Mouse (Mus musculus): Measurements from ENCODE around the gene Hist2h3b. TPM values are rescaled to one million over a fixed set of nuclear protein-coding genes. Genes with fewer than 3 reads are reported as not detected.
"Not testable (repeated sequence)": the region's sequence is repeated elsewhere in the genome, so short reads cannot be mapped to it uniquely, and the experiment has no call there.

Gene Hist2h3b
- total RNA-seq, 2 experiments from 2014 or later: 37.9 to 43.2 TPM

- DNase-seq (ENCODE audit: low spot score in 2 of 2): not testable (repeated sequence)
These were observed 29.3 kb upstream of the Hist2h3b start, which contains the start of gene Hist2h3c2 for GRCm38 (mm10) chr3:96238954-96239793. Hist2h3c2 (minus strand) TSS chr3:96239127.

DNA sequence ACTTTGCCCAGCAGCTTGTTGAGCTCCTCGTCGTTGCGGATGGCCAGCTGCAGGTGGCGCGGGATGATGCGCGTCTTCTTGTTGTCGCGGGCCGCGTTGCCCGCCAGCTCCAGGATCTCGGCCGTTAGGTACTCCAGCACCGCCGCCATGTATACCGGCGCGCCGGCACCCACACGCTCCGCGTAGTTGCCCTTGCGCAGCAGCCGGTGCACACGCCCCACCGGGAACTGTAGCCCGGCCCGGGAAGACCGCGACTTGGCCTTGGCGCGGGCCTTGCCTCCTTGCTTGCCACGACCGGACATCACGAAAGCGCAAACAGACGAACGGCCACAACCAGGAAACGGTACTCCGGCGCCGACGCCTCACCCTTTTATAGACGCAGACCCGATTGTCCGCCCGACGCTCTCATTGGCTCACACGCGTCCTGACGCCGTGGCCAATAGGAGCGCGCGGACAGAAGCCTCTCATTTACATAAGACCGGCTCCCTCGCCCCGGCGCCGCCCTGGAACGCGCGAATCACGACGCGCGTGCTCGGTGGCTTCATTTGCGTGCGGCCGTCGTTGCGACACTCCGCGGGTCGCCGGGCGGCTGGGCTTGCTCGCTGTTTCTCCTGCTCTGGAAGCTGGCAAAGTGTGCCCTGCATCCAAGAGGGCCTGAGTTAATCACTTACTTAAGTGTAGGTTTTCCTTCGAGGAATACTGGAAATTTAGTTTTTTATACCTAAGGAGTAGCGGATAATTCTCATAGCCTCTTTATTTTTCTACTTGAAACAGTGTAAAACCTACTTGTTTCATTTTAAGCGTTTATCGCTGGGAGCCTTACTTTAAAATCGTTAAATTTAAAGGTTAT, 28.3 kb upstream of the Hist2h3b start, which contains the start of gene Hist2h2aa2:
Gene Hist2h2aa2 (minus strand): TSS at position 328 of the 850 bp plus-strand sequence.
- peak; percentile 97 to 100 for DNase-seq (ENCODE audit: low spot score in 2 of 2)

DNA sequence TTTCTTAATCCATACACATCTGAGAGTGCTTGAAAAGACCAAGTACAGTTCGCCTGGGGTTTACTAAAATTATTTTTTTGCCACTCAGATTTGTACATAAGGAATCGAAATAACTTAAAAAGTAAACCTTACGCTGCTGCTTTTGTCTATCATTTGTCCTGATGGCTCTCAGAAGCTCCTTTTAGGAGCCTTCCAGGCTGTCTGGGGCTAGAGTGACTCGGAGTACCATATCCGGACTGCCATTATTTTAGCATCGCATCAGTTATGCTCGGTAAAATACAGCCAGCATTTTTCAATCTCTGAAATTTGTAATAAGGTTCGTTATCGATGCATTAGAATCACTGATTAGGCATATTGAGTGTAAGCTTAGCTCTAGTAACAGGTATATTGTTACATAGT, 27.7 kb upstream of the Hist2h3b start:
- DNase-seq (ENCODE audit: low spot score in 2 of 2): no peak

GRCm38 (mm10) chr3:96243921-96244572, 24.4 kb upstream of the Hist2h3b start:
- DNase-seq (ENCODE audit: low spot score in 2 of 2): no peak

DNA sequence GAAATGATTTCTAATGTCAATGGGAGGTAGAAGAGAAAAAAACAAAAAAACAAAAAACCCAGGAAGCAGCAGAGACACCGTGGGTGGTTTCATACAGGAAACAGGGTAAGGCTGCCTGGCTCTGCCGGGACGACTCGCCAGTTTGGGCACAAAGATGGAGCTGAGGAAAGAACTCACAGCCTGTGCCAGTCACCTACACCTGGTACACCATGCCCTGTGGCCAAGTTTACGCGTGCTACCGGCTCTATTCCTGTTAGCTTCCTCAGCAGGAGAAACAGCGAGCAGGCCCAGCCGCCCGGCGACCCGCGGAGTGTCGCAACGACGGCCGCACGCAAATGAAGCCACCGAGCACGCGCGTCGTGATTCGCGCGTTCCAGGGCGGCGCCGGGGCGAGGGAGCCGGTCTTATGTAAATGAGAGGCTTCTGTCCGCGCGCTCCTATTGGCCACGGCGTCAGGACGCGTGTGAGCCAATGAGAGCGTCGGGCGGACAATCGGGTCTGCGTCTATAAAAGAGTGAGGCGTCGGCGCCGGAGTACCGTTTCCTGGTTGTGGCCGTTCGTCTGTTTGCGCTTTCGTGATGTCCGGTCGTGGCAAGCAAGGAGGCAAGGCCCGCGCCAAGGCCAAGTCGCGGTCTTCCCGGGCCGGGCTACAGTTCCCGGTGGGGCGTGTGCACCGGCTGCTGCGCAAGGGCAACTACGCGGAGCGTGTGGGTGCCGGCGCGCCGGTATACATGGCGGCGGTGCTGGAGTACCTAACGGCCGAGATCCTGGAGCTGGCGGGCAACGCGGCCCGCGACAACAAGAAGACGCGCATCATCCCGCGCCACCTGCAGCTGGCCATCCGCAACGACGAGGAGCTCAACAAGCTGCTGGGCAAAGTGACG, 23.2 kb upstream of the Hist2h3b start, which contains the start of gene Hist2h2aa1:
Gene Hist2h2aa1 (plus strand): TSS at position 495 of the 884 bp plus-strand sequence.
- peak; percentile 79 to 85 for DNase-seq (ENCODE audit: low spot score in 2 of 2)

GRCm38 (mm10) chr3:96246018-96246417, 22.4 kb upstream of the Hist2h3b start:
- DNase-seq (ENCODE audit: low spot score in 2 of 2): not testable (repeated sequence)

DNA sequence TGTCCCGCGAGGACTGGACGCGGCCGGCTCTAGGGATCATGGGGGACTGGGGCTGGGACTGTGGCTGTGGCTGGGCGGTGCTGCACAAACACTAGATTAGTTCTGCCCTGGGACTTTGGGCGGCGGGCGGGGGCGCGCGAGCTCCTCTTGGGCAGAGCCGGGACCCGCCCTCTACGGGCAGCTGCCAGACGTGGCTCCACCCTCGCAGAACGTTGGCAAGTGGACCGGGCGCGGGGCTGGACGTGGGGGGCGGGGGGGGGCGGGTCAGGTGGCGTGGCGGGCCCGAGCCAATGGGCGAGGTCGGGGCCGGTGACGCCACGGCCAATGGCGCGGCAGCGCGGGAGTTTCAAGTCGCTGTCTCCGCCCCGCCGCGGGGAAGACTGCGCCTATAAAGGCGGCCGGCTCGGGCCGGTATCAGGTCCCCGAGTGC, 22.0 kb upstream of the Hist2h3b start, which contains the start of gene Hist2h3c1:
Gene Hist2h3c1 (plus strand): TSS at position 259 of the 430 bp plus-strand sequence.
- not testable (repeated sequence) for DNase-seq (ENCODE audit: low spot score in 2 of 2)

DNA sequence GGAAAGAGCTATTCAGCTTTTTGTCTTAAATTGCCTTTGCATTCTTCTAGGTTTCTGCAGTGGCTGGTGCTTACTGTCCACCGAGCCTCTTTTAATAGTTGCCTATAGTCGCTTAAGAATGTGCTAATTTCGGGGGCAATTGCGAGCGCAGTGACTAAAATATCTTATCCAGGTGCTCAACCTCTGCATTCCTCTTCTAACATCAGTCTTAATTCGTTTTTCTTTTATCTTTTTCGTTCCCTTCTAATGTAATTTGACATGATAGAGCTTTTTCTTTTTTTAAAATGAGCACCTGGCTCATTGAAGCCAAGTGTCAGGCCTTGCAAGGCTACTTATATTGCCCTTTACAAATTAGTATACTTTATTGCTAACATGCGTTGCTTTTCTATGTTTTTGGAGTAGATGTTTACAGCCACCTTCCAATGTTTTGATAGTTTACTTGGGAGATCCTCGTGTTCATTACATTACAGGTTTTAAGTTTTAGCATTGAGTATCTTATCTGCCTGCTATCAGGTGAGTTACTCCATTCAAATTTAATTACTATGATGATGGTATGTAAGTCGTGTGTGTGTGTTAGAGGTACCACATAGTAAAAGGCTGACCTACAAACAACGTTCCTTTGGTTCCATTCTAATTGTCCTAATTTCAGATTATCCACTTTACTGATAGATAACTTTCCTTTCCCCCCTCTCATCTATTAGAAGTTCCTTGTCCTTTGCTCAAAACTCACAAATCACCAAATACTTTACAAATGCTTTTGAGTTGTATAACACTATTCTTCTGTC, 20.9 kb upstream of the Hist2h3b start:
- no peak for DNase-seq (ENCODE audit: low spot score in 2 of 2)

GRCm38 (mm10) chr3:96248141-96249033, 20.1 kb upstream of the Hist2h3b start:
- DNase-seq (ENCODE audit: low spot score in 2 of 2): no peak

- DNase-seq (ENCODE audit: low spot score in 2 of 2): no peak
These were observed 19.5 kb upstream of the Hist2h3b start for GRCm38 (mm10) chr3:96249034-96249345.

DNA sequence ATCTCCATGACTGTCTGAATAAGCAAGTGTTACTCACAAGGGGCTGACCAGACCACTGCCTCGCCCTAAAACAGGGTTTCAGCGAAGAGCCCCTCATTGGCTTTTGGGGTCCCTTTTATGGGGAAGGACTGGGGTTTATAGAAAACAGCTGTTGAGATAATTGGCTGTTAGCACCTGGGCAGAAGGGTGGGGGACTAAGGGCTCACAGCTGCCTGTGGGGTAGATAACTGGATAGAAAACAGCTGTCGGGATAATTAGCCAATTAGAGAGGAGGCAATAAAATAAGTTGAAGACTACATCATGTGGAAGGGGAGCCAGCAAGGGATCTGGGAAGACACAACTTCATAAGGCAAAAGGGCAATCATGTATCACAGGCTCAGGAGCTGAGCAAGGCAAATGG, 17.6 kb upstream of the Hist2h3b start:
- no peak for DNase-seq (ENCODE audit: low spot score in 2 of 2)

- DNase-seq (ENCODE audit: low spot score in 2 of 2): no peak
These were observed 16.7 kb upstream of the Hist2h3b start for GRCm38 (mm10) chr3:96251787-96252186.

DNA sequence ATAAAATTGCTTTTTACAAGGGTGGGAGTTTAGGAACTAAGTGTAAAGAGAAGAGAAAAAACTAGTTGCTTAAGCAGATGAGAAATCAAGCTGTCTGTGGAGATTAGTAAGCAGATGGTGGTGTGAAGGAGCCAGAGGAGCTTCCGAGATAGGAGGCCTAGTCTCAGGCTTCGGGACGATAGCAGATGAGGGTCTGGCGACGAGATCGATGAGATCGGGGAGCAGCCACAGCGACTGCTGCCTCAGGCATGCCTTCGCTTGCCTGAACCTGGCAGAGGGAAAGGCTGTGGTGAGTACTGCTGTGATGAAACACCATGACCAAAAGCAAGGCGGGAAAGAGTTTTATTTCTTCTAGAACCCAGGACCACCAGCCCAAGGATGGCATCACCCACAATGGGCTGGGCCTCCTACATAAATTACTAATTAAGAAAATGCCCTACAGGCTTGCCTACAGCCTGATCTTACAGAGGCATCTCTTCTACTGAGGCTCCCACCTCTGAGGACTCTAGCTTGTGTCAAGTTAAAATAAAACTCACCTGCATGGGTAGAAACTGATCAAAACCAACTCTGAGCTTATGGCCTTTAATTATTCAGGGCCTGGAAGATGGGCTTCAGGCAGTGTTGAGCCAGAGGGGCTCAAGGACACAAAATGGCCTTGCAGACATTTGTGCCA, 13.6 kb upstream of the Hist2h3b start:
- DNase-seq (ENCODE audit: low spot score in 2 of 2): no peak

DNA sequence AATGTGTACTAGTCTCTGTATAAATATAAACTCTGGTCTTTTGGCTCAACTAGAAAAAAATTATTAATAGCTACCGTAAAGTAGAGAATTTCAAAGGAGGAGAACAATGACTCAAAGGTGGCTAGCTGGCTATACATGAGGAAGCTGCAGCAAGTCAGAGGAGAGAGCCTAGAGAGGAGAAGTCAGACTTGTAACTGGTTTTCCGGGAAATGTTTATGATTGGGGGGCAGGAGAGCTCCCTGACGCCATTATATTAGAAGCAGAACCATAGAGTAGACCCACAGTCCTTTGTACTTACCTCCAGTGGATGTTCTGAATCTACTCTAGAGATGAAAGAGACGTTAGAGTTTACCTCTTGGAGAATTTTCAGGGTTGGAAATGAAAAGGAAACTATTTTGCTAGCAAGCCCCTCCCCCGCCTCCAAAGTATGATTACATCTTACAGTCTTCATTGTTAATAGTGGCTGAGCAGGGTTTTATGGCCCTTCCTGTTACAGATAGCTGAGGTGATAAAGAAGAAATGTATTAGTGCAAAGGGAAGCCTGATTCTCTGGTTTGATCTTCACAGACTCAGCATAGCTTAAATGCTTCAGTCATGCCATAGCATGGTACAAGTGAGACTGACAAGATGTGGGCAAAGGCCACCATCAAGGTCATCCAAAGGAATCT, 12.4 kb upstream of the Hist2h3b start:
- no peak for DNase-seq (ENCODE audit: low spot score in 2 of 2)

- no peak for DNase-seq (ENCODE audit: low spot score in 2 of 2)
These were observed 11.3 kb upstream of the Hist2h3b start for GRCm38 (mm10) chr3:96257190-96257589.

- no peak for DNase-seq (ENCODE audit: low spot score in 2 of 2)
These were observed 8.2 kb upstream of the Hist2h3b start for GRCm38 (mm10) chr3:96260220-96260619.

DNA sequence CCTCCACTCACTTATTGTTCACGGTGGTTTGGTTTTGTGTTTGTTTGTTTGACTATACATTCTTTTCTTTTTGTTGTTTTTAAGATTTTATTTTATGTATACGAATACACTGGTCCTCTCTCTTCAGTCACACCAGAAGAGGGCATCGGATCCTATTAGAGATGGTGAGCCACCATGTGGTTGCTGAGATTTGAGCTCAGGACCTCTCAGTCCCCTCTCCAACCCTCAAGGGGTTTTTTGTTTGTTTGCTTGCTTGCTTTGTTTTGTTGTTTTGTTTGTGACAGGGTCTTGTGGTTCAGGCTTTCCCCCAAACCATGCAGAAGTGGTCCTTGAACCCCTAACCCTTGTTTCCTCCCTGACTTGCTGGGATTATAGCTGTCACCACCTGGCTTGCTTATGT, 6.8 kb upstream of the Hist2h3b start:
- no peak for DNase-seq (ENCODE audit: low spot score in 2 of 2)
